Mouse (Mus musculus) WW6 (cell line): ENCODE measurements around the gene Usp4.
"Not testable (repeated sequence)": the region's sequence is repeated elsewhere in the genome, so short reads cannot be mapped to it uniquely, and the experiment has no call there.

Experiments used
- DNase-seq: peaks from one replicate; pipeline ENCODE4 v3.0.0-alpha.2; 2013; ENCODE audit warnings: low read depth, low spot score

Usp4 gene

DNA sequence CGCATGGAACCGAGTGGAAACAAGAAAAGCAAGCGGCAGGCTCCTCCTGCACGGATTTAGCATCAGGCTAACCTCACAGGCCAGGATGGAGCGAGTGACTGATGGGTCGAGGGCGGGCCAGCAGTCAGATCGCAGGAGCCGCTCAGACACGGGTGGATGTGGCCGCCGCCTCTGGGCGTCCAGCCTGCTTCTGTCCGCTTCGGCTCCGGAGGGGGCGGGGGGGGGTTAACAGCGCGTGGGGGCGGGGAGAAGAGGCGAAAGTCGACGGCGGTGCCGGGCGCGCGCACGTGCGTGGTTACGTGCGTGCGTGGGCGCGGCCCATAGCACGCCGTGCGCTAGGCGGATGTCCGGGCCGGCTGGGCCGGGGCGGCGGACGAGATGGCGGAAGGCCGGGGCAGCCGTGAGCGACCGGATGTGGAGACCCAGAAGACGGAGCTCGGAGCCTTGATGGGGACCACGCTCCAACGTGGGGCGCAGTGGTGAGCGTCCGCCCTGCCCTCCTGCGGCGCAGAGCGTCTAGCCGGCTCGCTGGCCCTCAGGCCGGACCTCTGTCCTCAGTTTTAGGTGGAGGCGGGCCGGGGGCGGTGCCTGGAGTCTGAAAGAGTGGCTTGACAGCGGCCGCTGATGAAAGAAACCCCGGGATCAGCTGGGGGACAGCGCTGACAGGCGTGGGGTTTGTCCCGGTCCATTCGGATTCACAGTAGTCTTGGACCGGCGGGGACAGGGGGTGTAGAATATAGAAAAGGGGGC is at the start of gene Usp4:
Gene Usp4 (plus strand): TSS at position 314 of the 750 bp plus-strand sequence.
- DNase-seq, result no peak

DNA sequence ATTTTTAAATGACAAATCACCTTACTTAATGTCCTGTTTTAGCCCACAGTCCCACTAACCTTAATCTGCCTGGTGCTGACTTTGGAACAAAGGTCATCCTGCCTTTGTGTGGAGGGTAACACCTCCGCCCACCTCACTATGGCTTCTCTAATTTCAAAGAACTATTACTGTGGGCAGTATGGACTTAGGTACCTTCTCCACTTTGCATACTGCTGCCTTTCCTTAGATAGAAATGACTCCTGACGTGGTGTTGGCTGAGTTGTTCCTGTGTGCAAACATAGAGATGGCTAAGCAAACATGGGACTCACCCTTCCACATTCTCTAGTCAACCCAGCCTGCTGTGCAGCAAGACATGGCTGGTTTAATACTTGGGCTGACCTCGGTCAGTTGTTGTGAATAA is 45.8 kb upstream of the Usp4 start:
- no peak for DNase-seq

GRCm38 (mm10) chr9:108304716-108305115 is 42.9 kb upstream of the Usp4 start:
- no peak for DNase-seq

- DNase-seq, result no peak
These were observed 42.5 kb upstream of the Usp4 start for GRCm38 (mm10) chr9:108305170-108305569.

DNA sequence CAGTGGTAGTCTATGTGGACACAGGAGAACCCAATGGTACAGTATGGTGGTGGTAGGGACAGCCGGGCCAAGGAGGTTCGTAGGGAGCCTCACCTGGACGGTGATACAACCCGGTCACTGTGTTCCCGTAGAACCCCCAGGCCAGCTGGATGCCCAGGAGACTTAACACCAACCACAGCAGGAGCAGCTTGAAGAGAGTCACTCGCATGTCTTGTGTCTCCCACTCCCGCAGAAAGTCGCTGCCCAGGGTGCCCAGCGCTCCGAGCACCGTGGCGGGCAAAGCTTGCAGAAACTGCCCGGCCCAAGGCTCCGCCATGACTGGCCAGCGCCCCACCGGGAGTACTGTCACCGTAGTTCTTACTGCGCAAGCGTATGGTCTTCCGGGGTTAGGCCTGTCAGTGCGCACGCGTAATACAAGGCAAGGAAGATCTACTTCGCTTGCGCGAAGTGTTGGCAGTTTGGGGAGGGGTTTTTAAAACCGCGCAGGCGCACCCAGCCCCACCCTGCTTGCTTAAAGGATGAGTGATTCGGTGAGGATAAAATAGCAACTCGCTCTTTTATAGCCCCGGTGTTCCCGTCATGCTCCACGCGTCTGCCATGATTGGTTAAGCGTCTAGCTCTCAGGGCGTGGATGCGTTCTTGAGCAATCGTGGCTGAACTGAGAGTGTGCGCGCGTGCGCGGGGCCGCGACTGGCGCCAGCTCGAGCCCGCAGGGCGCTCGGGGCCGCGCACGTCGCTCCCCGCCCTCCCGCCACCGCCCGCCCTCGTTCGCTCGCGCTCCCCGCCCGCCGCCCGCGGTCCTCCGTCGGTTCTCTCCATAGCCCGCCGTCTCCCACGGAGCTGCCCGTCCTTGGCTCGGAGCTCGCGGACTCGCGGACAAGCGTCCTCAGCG is 41.8 kb upstream of the Usp4 start, which contains the start of the genes Rhoa and Tcta:
Gene Rhoa (plus strand): TSS at position 501 of the 892 bp plus-strand sequence.
Gene Tcta (minus strand): TSS at position 532 of the 892 bp plus-strand sequence.
- peak; percentile 99 for DNase-seq

DNA sequence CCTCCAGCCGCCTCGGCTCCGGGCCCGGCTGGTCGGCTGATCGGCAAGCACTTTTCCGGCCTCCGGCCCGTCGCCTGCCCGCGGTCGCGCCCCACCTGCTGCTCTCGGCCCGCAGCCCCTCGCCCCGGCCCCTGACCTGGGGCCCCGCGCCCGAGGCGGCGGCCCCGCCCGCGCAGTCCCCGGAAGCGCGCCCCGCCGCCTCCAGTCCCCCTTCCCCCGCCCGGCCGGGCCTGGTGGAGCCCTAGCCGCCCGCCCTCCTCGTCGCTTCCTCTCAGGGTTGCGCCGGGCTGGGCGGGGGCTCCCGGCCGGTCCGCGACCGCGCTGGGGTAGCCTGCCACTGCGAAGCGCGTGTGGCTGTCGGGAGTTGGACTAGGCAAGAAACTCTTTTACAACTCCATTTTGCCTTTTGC is 41.1 kb upstream of the Usp4 start:
- DNase-seq, result peak; percentile 33

- no peak for DNase-seq
These were observed 40.4 kb upstream of the Usp4 start for GRCm38 (mm10) chr9:108307021-108307807.

- DNase-seq, result no peak
These were observed 39.5 kb upstream of the Usp4 start for GRCm38 (mm10) chr9:108308141-108308540.

GRCm38 (mm10) chr9:108317572-108317971 is 30.1 kb upstream of the Usp4 start:
- no peak for DNase-seq

DNA sequence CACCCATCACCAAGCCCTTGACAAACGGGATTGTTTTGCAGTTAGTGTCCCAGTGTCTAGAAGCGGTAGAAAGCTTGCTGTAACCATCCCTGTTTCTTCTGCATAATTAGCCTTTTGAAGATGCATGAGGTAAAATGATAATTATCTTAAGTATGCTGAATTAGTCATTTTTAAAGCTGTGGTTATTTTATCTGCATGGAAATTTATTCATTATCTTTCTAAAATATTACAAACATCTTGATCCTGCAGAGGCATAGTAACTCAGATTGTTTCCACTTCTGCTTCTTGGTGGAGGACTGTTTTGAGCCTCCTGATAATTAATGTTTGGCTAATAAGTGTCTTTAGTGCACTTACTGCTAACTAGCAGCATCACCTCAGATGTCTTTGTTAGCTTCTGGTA is 29.2 kb upstream of the Usp4 start:
- DNase-seq, result no peak

- DNase-seq, result not testable (repeated sequence)
These were observed 25.6 kb upstream of the Usp4 start for GRCm38 (mm10) chr9:108322054-108322453.

GRCm38 (mm10) chr9:108324784-108325183 is 22.9 kb upstream of the Usp4 start:
- DNase-seq, result no peak

GRCm38 (mm10) chr9:108325811-108326210 is 21.8 kb upstream of the Usp4 start:
- no peak for DNase-seq

DNA sequence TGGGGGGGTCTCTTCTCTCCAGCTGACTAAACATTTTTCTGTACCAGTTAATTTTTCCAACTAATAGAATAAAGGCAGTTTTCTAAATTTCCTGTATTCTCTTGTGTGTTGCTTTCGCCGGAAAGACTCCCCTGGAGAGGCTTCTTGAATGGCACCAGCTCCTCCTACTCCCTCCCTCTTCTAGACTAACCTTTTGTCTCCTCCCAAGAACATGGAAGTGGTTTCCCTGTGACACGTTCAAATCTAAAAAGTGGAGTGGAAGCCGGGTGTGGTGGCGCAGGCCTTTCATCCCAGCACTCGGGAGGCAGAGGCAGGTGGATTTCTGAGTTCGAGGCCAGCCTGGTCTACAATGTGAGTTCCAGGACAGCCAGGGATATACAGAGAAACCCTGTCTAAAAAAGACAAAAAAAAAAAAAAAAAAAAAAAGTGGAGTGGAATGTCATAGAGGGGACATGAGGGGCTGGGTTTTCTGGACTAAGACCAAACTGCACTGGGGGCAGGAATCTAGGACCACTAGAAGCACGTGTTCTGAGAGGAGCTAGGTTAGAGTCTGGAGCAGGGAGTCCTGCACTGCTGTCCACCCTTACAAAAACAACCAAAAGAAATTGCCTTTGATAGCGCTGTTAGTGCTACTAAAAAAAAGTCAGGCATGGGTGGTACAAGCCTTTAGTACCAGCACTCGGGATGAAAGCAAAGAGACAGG is 9.7 kb upstream of the Usp4 start:
- no peak for DNase-seq

DNA sequence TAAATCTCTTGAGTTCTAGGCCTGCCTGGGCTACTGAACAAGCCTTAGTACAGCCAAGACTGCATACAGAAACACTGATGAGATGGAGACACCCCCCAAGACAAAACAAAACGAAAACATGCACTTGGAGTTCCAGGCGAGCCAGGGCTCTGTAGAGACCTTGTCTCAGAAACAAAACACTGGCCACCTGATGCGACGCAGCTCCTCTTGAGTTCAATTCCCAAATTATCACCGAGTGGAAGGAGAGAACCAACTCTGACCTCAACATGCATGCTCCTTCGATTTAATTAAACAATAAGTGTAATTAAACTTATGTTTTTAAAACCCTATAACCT is 9.1 kb upstream of the Usp4 start:
- DNase-seq, result no peak

GRCm38 (mm10) chr9:108338886-108339781 is 8.5 kb upstream of the Usp4 start, which contains the start of gene Gpx1:
TSS of gene Gpx1 (plus strand) at chr9:108338903.
- DNase-seq, result peak; percentile 96

GRCm38 (mm10) chr9:108339886-108340257 is 7.8 kb upstream of the Usp4 start:
- DNase-seq, result no peak

- DNase-seq, result no peak
These were observed 7.2 kb upstream of the Usp4 start for GRCm38 (mm10) chr9:108340258-108341138.

GRCm38 (mm10) chr9:108341139-108341475 is 6.5 kb upstream of the Usp4 start:
- no peak for DNase-seq
